Mouse (Mus musculus) embryonic facial prominence, embryonic 11.5 days (tissue): ENCODE measurements around the gene Aff1. TPM values are rescaled to one million over a fixed set of nuclear protein-coding genes. Genes with fewer than 3 reads are reported as not detected.

Source experiments
- ATAC-seq: fragments of 200-750 bp; cut with Nextera tagmentation; replicated peaks from 2 replicates; pipeline ENCODE4 v1.8.0; 2017; ENCODE audit warnings: low read depth; ENCODE audit not compliant: insufficient number of reproducible peaks, low FRiP score, low TSS enrichment
- DNase-seq: peaks from one replicate; pipeline ENCODE4 v3.0.0-alpha.2; 2015; ENCODE audit warnings: low spot score
- H3K27ac ChIP-seq: fragments of 300-500 bp; sonication (generic); replicated peaks from 2 replicates; pipeline ENCODE4 v1.5.1; 2014; ENCODE audit warnings: mild to moderate bottlenecking, low read depth, low read length, control low read depth
- H3K27me3 ChIP-seq: fragments of 300-500 bp; sonication (generic); 2 replicates; pipeline ENCODE4 v1.6.1; 2014; ENCODE audit warnings: mild to moderate bottlenecking, low read length, moderate library complexity, mixed read lengths; ENCODE audit not compliant: control insufficient read depth, insufficient read depth
- H3K36me3 ChIP-seq: fragments of 300-500 bp; sonication (generic); replicated peaks from 2 replicates; pipeline ENCODE4 v1.6.1; 2014; ENCODE audit warnings: low read depth, mild to moderate bottlenecking, low read length, moderate library complexity, mixed read lengths; ENCODE audit not compliant: control insufficient read depth, insufficient read depth
- H3K4me1 ChIP-seq: fragments of 300-500 bp; sonication (generic); 2 replicates; pipeline ENCODE4 v1.6.1; 2014; ENCODE audit warnings: low read length, mixed read lengths; ENCODE audit not compliant: control insufficient read depth, insufficient read depth
- H3K4me2 ChIP-seq: fragments of 300-500 bp; sonication (generic); 2 replicates; pipeline ENCODE4 v1.6.1; 2014; ENCODE audit warnings: low read depth, mild to moderate bottlenecking, control low read depth, low read length, moderate library complexity
- H3K4me3 ChIP-seq: fragments of 300-500 bp; sonication (generic); 2 replicates; pipeline ENCODE4 v1.5.1; 2014; ENCODE audit warnings: low read depth, low read length, control low read depth
- H3K9ac ChIP-seq: fragments of 300-500 bp; sonication (generic); replicated peaks from 2 replicates; pipeline ENCODE4 v1.6.1; 2014; ENCODE audit warnings: mild to moderate bottlenecking, control low read depth, low read length
- H3K9me3 ChIP-seq: fragments of 300-500 bp; sonication (generic); replicated peaks from 2 replicates; pipeline ENCODE4 v1.6.1; 2016; ENCODE audit warnings: mild to moderate bottlenecking, low read length, inconsistent platforms, mixed read lengths; ENCODE audit not compliant: control insufficient read depth
- WGBS: fragments of 180-500 bp; shearing (Covaris S2); extraction: QIAGEN DNeasy Blood & Tissue Kit; methylation state at CpG from one replicate; pipeline ENCODE4 v1.1.7; 2014; 5-methylcytosine and 5-hydroxymethylcytosine counted together
- polyA plus RNA-seq: library from polyadenylated mRNA; unstranded; fragments of >200 nt; fragmentation: Nextera tagmentation; extraction: Ambion mirVana; gene quantifications from 2 replicates; pipeline ENCODE4 v1.2.1, GENCODE M21; 2014

The Aff1 gene
- polyA plus RNA-seq, 1 experiment from 2014 or later, result 6.1 TPM

GRCm38 (mm10) chr5:103694094-103694493, 1.9 kb downstream of the Aff1 start:
- ATAC-seq (no peak), DNase-seq (no peak)
- no peak overlapping the region for H3K4me2 ChIP-seq
- no peaks in the 10 kb centered on the region for H3K9me3 ChIP-seq
- no peaks in the 10 kb centered on the region for H3K4me1 ChIP-seq
- 46% methylated on average over 6 of the region's 6 CpGs for WGBS
- peaks cover 21% of the 10 kb centered on the region for H3K27me3 ChIP-seq
- H3K36me3 ChIP-seq, result no peaks in the 10 kb centered on the region
- H3K4me3 ChIP-seq, result no peak overlapping the region
- no peak overlapping the region for H3K27ac ChIP-seq
- no peak overlapping the region for H3K9ac ChIP-seq

- H3K27ac ChIP-seq, result no peak overlapping the region
- peaks cover 12% of the 10 kb centered on the region for H3K27me3 ChIP-seq
- 73% methylated on average over 5 of the region's 5 CpGs for WGBS
- H3K9me3 ChIP-seq, result no peaks in the 10 kb centered on the region
- no peaks in the 10 kb centered on the region for H3K36me3 ChIP-seq
- no peak overlapping the region for H3K4me2 ChIP-seq
- H3K4me1 ChIP-seq, result no peaks in the 10 kb centered on the region
- no peak for DNase-seq
- no peak for ATAC-seq
- no peak overlapping the region for H3K9ac ChIP-seq
- no peak overlapping the region for H3K4me3 ChIP-seq
Measured at GRCm38 (mm10) chr5:103697875-103698491, 5.8 kb downstream of the Aff1 start.

- Histone ChIP-seq H3K9me3 (no peaks in the 10 kb centered on the region), H3K4me2 (no peak overlapping the region)
- ATAC-seq, result no peak
Measured at GRCm38 (mm10) chr5:103698577-103698976, 6.4 kb downstream of the Aff1 start.

GRCm38 (mm10) chr5:103699537-103699936, 7.4 kb downstream of the Aff1 start:
- 68% methylated on average over 4 of the region's 4 CpGs for WGBS
- H3K4me3 ChIP-seq, result no peak overlapping the region
- H3K9ac ChIP-seq, result no peak overlapping the region

More at GRCm38 (mm10) chr5:103698577-103698976, 6.4 kb downstream of the Aff1 start:
- peaks cover 6% of the 10 kb centered on the region for H3K27me3 ChIP-seq
- H3K36me3 ChIP-seq, result no peaks in the 10 kb centered on the region
- H3K27ac ChIP-seq, result no peak overlapping the region
- no peak overlapping the region for H3K4me3 ChIP-seq
- no peak overlapping the region for H3K9ac ChIP-seq
- 76% methylated on average over 4 of the region's 4 CpGs for WGBS
- DNase-seq, result no peak
- no peaks in the 10 kb centered on the region for H3K4me1 ChIP-seq

GRCm38 (mm10) chr5:103700661-103701060, 8.5 kb downstream of the Aff1 start:
- no peak for DNase-seq
- Histone ChIP-seq H3K27me3 (no peaks in the 10 kb centered on the region), H3K27ac (no peak overlapping the region), H3K36me3 (no peaks in the 10 kb centered on the region), H3K4me3 (no peak overlapping the region), H3K9ac (no peak overlapping the region), H3K9me3 (no peaks in the 10 kb centered on the region), H3K4me1 (no peaks in the 10 kb centered on the region), H3K4me2 (no peak overlapping the region)
- WGBS, result 77% methylated on average over 2 of the region's 2 CpGs
- ATAC-seq, result no peak

More at GRCm38 (mm10) chr5:103699537-103699936, 7.4 kb downstream of the Aff1 start:
- DNase-seq, result no peak
- no peaks in the 10 kb centered on the region for H3K27me3 ChIP-seq
- H3K4me2 ChIP-seq, result no peak overlapping the region
- H3K36me3 ChIP-seq, result no peaks in the 10 kb centered on the region
- no peak for ATAC-seq
- H3K9me3 ChIP-seq, result no peaks in the 10 kb centered on the region
- no peaks in the 10 kb centered on the region for H3K4me1 ChIP-seq
- no peak overlapping the region for H3K27ac ChIP-seq

- WGBS, result 65% methylated on average over 3 of the region's 3 CpGs
Measured at GRCm38 (mm10) chr5:103701466-103701865, 9.3 kb downstream of the Aff1 start.

GRCm38 (mm10) chr5:103702527-103702926, 10.4 kb downstream of the Aff1 start:
- no peaks in the 10 kb centered on the region for H3K4me1 ChIP-seq
- 75% methylated on average over 6 of the region's 6 CpGs for WGBS
- H3K27me3 ChIP-seq, result no peaks in the 10 kb centered on the region
- no peak overlapping the region for H3K9ac ChIP-seq
- H3K27ac ChIP-seq, result no peak overlapping the region
- no peak overlapping the region for H3K4me2 ChIP-seq
- ATAC-seq, result no peak
- no peak for DNase-seq
- no peaks in the 10 kb centered on the region for H3K9me3 ChIP-seq
- H3K4me3 ChIP-seq, result no peak overlapping the region
- no peaks in the 10 kb centered on the region for H3K36me3 ChIP-seq

More at GRCm38 (mm10) chr5:103701466-103701865, 9.3 kb downstream of the Aff1 start:
- ATAC-seq (no peak), DNase-seq (no peak)
- H3K4me2 ChIP-seq, result no peak overlapping the region
- H3K27me3 ChIP-seq, result no peaks in the 10 kb centered on the region
- no peaks in the 10 kb centered on the region for H3K9me3 ChIP-seq
- H3K4me1 ChIP-seq, result no peaks in the 10 kb centered on the region
- H3K27ac ChIP-seq, result no peak overlapping the region
- H3K9ac ChIP-seq, result no peak overlapping the region
- H3K36me3 ChIP-seq, result no peaks in the 10 kb centered on the region
- no peak overlapping the region for H3K4me3 ChIP-seq

GRCm38 (mm10) chr5:103705331-103705730, 13.2 kb downstream of the Aff1 start:
- no peak overlapping the region for H3K4me3 ChIP-seq
- ATAC-seq, result no peak
- no peak overlapping the region for H3K9ac ChIP-seq
- no peaks in the 10 kb centered on the region for H3K9me3 ChIP-seq
- 88% methylated on average over 4 of the region's 4 CpGs for WGBS
- H3K4me1 ChIP-seq, result no peaks in the 10 kb centered on the region
- H3K27me3 ChIP-seq, result no peaks in the 10 kb centered on the region
- H3K36me3 ChIP-seq, result no peaks in the 10 kb centered on the region
- DNase-seq, result no peak
- H3K4me2 ChIP-seq, result no peak overlapping the region
- no peak overlapping the region for H3K27ac ChIP-seq
